Mouse (Mus musculus): Measurements from ENCODE around the gene Rps6ka5.

Rps6ka5 gene

GRCm38 (mm10) chr12:100660076-100660475, 66.7 kb downstream of the Rps6ka5 start:
- DNase-seq (ENCODE audit: low read depth, low spot score), result no peak

GRCm38 (mm10) chr12:100655972-100656371, 70.8 kb downstream of the Rps6ka5 start:
- no peak for DNase-seq (ENCODE audit: low read depth, low spot score)

- no peak for DNase-seq (ENCODE audit: low read depth, low spot score)
Observed at GRCm38 (mm10) chr12:100641936-100642335, 84.8 kb downstream of the Rps6ka5 start.

- peak; percentile 46 for DNase-seq (ENCODE audit: low read depth, low spot score)
Observed at GRCm38 (mm10) chr12:100640726-100641125, 86.1 kb downstream of the Rps6ka5 start.

GRCm38 (mm10) chr12:100639680-100640079, 87.1 kb downstream of the Rps6ka5 start:
- peak; percentile 49 for DNase-seq (ENCODE audit: low read depth, low spot score)

GRCm38 (mm10) chr12:100637886-100638285, 88.9 kb downstream of the Rps6ka5 start:
- no peak for DNase-seq (ENCODE audit: low read depth, low spot score)

- DNase-seq (ENCODE audit: low read depth, low spot score), result no peak
Observed at GRCm38 (mm10) chr12:100636733-100637132, 90.0 kb downstream of the Rps6ka5 start.

- no peak for DNase-seq (ENCODE audit: low read depth, low spot score)
Observed at GRCm38 (mm10) chr12:100636299-100636633, 90.5 kb downstream of the Rps6ka5 start.

GRCm38 (mm10) chr12:100635601-100636298, 91.0 kb downstream of the Rps6ka5 start:
- DNase-seq (ENCODE audit: low read depth, low spot score), result no peak

GRCm38 (mm10) chr12:100633231-100633630, 93.6 kb downstream of the Rps6ka5 start:
- no peak for DNase-seq (ENCODE audit: low read depth, low spot score)

- no peak for DNase-seq (ENCODE audit: low read depth, low spot score)
Observed at GRCm38 (mm10) chr12:100631286-100631685, 95.5 kb downstream of the Rps6ka5 start.

- no peak for DNase-seq (ENCODE audit: low read depth, low spot score)
Observed at GRCm38 (mm10) chr12:100629126-100629920, 97.5 kb downstream of the Rps6ka5 start.

GRCm38 (mm10) chr12:100626991-100627677, 99.6 kb downstream of the Rps6ka5 start:
- DNase-seq (ENCODE audit: low read depth, low spot score), result no peak

- DNase-seq (ENCODE audit: low read depth, low spot score), result no peak
Observed at GRCm38 (mm10) chr12:100626273-100626990, 100.4 kb downstream of the Rps6ka5 start.

GRCm38 (mm10) chr12:100624854-100625447, 101.8 kb downstream of the Rps6ka5 start:
- no peak for DNase-seq (ENCODE audit: low read depth, low spot score)

GRCm38 (mm10) chr12:100615251-100615650, 111.5 kb downstream of the Rps6ka5 start:
- DNase-seq (ENCODE audit: low read depth, low spot score), result no peak

- DNase-seq (ENCODE audit: low read depth, low spot score), result no peak
Observed at GRCm38 (mm10) chr12:100613878-100614277, 112.9 kb downstream of the Rps6ka5 start.

GRCm38 (mm10) chr12:100613192-100613700, 113.5 kb downstream of the Rps6ka5 start:
- no peak for DNase-seq (ENCODE audit: low read depth, low spot score)

- no peak for DNase-seq (ENCODE audit: low read depth, low spot score)
Observed at GRCm38 (mm10) chr12:100609766-100610165, 117.0 kb downstream of the Rps6ka5 start.

- no peak for DNase-seq (ENCODE audit: low read depth, low spot score)
Observed at GRCm38 (mm10) chr12:100609064-100609463, 117.7 kb downstream of the Rps6ka5 start.

- DNase-seq (ENCODE audit: low read depth, low spot score), result no peak
Observed at GRCm38 (mm10) chr12:100606733-100607132, 120.0 kb downstream of the Rps6ka5 start.
